Mouse (Mus musculus) C2C12 (cell line): ENCODE results near the gene Ryr1.

ENCODE experiments used
- CEBPB ChIP-seq: IDR thresholded peaks from one replicate; pipeline ENCODE4 v1.6.1; 2011; ENCODE audit warnings: low read depth, mild to moderate bottlenecking, control low read depth, moderate library complexity
- CTCF ChIP-seq: IDR thresholded peaks from one replicate; pipeline ENCODE4 v1.5.1; 2011; ENCODE audit not compliant: control insufficient read depth, insufficient read depth, insufficient read length
- MAX ChIP-seq: IDR thresholded peaks from one replicate; pipeline ENCODE4 v1.6.1; 2011; ENCODE audit warnings: mild to moderate bottlenecking, control low read depth

- TF ChIP-seq CTCF (no peak), MAX (no peak), CEBPB (no peak)
Measured at GRCm38 (mm10) chr7:28991616-28992015, 133.4 kb downstream of the Ryr1 start.
